Mouse (Mus musculus) intestine, embryonic 15.5 days (tissue): ENCODE results near the gene Pde2a. TPM values are rescaled to one million over a fixed set of nuclear protein-coding genes. Genes with fewer than 3 reads are reported as not detected.
A peak's percentile ranks its signal among the peaks of the same experiment; 100 is the strongest.

Source experiments
- microRNA counts: library from miRNA; unstranded; fragments of <30 nt; microRNA quantifications from one replicate; lab custom pipeline; 2016
- polyA plus RNA-seq: library from polyadenylated mRNA; unstranded; fragments of >200 nt; fragmentation: Nextera tagmentation; extraction: Ambion mirVana; gene quantifications from 2 replicates; pipeline ENCODE4 v1.2.1, GENCODE M21; 2015

Pde2a gene
- polyA plus RNA-seq, 1 experiment from 2014 or later, result 16.6 TPM

MicroRNA genes within 50 kb of the gene (microRNA counts, 519-probe panel; counts per million panel counts)
- 97.1 counts per million, percentile 29 among the panel's probes with 10 or more counts for microRNA mmu-miR-139-3p (lab: Ali Mortazavi, UCI)
- 2,234 counts per million, percentile 55 among the panel's probes with 10 or more counts for microRNA mmu-miR-139-5p (lab: Ali Mortazavi, UCI)

Other genes starting within 250 kb of the Pde2a start
- gene Atg16l2, start 119.4 kb upstream of the Pde2a start, polyA plus RNA-seq, result 14.3 and 16.1 TPM in 2 replicates
- 111 and 125 TPM in 2 replicates for gene Stard10, start 104.6 kb upstream of the Pde2a start, polyA plus RNA-seq
- 56.3 and 58.4 TPM in 2 replicates for gene Arap1, start 73.6 kb upstream of the Pde2a start, polyA plus RNA-seq
- gene Gm45837, start 10.8 kb upstream of the Pde2a start, polyA plus RNA-seq, result 3.5 and 5.7 TPM in 2 replicates
- 0.47 and 0.55 TPM in 2 replicates for gene Art2b, start 163.9 kb downstream of the Pde2a start, polyA plus RNA-seq
- 51.4 and 53.0 TPM in 2 replicates for gene Clpb, start 241.9 kb downstream of the Pde2a start, polyA plus RNA-seq